Mouse (Mus musculus) WW6 (cell line): ENCODE measurements around the gene Gm13124.
"Not testable (repeated sequence)": the region's sequence is repeated elsewhere in the genome, so short reads cannot be mapped to it uniquely, and the experiment has no call there.

Source experiments
- DNase-seq: peaks from one replicate; pipeline ENCODE4 v3.0.0-alpha.2; 2013; ENCODE audit warnings: low read depth, low spot score

Gm13124 gene

DNA sequence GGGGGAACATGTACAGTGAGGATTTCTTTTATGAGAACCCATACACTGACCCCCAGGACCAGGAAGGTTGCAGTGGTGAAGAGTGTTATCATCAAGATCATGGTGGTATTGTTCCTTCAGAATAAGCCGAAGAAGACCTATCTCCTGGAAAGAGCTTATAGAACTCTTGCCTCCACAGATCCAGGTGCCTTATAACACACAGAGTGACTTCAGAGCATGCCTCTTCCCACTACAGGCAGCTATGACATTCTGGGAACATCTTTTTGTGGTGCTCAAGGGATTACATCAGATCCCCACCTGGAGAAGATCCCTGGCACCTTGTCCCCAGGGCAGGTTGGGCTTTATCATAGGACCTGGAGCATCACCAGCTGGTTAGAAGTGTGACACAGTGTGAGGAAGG lies at the start of gene Gm13124:
Gm13124 (minus strand) TSS at position 101 of the 400 bp plus-strand sequence.
- no peak for DNase-seq

DNA sequence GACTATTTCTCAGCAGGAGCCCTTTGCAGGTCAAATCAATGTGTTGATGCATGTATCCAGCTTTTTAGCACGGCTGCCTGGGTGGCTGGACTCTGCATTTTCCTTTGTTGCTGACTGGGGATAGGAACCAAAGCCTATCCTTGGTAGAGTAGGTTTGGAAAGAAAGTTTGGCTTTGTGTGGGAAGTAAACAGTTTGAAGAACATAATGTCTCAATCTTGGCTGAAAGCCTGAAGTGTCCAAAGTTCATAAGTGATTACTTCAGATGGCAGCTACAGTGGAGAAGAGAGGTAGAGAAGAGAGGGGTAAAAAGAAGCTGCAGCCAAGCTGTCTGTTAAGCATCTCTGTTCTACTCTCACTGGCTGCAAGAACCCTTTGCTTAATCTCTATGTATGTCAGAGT lies 49.7 kb upstream of the Gm13124 start:
- no peak for DNase-seq

DNA sequence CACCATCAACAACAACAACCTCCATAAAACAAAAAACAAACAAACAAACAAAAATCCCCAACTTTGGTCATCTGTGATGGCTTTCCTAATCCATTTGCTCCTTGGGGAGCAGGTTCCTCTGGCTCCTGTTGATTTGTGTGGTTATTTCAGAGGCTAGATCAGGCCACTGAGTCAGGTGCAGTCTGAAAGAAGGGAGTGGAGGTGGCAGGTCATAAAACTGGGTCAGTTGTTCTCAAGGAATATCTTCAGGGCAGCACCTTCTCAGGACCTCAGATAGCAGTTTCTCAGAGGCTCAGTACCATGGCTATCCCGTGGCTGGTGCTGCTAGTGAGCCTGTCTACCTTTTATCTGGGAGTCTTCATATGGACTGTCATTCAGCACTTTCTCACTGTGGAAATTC lies 48.5 kb upstream of the Gm13124 start, which contains the start of gene Aadacl4:
Aadacl4 (plus strand) TSS at position 301 of the 400 bp plus-strand sequence.
- no peak for DNase-seq

DNA sequence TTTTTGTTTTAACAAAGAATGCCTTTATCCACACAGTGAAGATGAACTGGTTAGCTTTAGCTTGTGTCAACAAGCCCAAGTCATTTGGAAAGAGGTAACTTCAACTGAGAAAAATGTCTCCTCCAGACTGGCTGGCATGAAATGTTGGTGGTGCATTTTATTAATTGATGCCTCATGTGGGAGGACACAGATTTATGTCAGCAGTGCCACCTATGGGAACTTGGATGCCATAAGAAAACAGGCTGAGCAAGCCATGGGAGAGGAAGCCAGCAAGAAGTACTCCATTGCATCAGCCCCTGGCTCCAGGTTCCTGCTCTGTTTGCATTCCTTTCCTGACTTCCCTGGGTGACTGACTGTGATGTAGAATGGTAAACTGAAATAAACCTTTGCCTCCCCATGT lies 27.9 kb upstream of the Gm13124 start:
- no peak for DNase-seq

DNA sequence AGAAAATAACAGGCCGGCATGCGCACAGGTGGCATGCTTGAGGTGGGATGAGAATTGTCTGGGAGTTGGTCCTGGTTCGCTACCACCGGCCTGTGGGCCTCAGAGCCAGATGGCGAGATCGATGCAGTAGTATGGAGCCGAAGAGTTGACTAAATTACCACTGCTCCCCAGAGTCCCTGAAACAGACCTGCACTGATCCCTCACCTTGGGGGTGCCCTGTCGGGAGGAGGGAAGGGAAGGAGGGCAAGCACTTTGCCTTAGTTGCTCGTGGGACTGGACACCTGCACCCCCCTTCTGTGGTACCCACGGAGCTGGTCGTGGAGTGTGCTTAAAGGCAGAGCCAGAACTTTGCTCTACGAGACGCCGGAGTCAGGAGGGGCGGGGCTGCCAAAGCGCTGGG lies 21.3 kb upstream of the Gm13124 start:
- DNase-seq, result not testable (repeated sequence)

DNA sequence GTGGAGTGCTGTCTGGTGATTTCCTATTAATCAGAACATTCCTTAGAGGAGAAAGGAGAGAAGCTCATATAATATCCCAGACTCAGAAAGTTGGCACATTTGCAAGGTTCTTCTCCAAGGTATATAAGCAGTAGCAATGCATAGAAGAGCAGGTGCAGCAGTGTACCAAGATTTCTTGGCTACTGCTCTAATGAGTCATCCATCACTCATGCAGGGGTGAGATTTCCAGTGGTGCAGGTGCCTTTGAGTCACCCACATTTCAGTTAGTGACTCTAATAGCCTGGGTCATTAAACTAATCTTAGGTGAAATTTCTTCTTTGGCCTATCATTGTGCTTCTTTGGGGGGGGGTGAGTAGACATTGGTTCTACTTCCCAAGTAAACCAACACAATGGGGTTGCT lies 2.8 kb upstream of the Gm13124 start:
- DNase-seq, result no peak

DNA sequence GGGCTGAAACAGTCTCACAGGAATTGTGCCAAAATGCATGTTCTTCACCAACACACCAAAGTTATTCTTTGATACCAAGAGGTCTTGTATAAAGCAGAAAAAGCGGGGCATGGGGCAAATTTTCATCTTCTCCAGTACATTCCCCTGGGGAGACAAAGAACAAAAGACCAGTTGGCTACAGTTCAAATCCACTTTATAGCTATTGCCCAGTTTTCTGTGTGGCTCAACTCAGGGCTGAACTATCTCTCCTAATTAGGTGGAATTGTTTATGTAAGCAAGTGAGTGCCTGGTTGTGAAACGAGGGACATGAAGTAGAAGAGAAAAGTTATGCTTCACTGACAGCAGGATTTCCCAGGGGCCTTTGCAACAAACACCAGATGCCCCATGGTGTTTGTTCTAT lies 3.7 kb downstream of the Gm13124 start:
- no peak for DNase-seq

DNA sequence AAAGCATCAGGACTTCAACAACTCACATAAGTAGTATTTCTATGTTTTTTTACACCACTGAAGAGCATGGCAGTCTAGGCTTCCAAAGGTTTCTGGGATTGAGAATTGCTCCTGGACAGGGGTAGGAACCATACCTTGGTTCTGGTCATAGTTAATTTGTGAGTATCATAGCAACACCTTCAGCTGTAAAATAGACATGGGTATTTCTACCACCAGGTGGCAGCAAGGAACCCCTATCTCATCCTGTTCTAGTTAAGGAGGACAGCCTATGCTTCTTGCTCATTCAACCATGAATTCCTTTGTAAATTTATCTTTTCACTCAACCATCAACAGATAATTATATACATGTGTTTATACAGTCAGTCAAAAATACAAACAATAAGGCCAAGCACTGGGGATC lies 5.1 kb downstream of the Gm13124 start:
- DNase-seq, result no peak

DNA sequence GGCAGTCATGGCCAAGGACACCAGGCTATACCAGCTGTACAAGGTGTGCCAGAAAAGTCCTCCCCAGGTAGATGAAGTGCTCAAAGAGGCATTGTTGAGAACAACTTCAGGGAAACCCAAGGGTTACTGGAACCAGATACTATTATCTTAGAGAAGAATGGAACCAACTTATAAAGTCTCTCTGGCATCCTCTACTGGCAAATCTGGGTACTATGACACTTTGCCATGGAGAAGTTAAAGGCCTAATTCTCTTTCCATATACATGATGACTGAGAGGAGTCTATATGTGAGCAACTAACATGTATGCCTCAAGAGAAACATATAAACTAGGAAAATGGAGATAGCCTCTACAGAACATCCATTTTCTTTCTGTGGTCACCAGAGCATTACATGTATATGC lies 13.8 kb downstream of the Gm13124 start:
- no peak for DNase-seq

DNA sequence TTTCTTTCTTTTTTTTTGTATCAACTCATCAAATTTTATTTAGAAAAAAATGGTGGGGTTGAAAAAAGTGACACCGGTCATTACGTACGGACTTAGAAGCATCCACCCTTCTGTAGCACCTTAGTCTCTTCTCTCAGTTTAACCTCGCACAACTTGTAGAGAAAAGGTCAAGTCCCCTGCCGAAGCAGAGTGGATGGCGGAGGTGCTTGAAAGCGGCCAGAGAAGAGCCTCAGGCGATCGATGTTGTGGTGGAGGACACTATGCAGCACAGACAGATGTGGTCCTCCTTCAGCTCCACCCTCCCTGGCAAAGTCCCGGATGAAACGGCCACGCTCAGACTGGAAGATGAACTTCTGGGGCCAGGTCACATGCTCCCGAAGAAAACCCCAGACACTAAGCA lies 19.6 kb downstream of the Gm13124 start:
- not testable (repeated sequence) for DNase-seq

DNA sequence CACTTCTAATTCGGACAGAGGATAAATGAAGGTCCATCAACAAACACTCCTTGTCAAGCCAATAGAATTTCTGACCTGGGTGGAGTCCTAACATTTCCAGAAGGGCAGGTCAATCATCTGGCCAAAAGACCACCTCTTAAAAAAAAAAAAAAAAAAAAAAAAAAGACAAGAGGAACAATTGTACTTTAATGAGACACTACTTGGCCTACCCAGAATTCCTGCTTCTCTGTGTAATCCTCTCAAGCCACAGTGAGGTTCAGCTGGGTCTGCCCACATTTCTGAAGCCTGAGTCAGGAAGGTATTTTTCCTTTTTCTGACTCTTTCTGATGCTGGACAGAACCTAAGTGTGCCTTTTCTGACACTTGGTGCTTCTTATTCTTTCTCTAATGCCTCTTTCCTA lies 20.2 kb downstream of the Gm13124 start:
- no peak for DNase-seq

DNA sequence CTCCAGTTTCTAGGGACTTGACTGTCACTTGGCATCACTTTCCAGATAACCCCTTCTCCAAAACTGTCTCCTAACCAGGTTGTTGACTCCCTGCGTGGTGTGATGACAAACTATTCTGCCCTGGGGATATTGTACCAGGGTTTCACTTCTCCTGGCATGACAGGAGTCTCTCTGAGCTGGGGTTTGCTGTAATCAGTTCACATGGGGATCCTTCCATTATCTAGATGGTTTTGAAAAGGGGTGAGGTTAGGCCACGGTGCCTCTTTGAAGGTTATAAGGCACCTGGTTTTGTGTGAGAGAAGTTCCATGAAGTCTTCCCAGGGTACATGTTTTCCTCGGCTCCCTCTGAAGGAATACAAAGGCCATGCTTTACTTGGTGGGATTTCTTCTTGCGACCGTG lies 45.4 kb downstream of the Gm13124 start, which contains the start of gene 9430007A20Rik:
9430007A20Rik (plus strand) TSS at position 301 of the 400 bp plus-strand sequence.
- DNase-seq, result no peak

DNA sequence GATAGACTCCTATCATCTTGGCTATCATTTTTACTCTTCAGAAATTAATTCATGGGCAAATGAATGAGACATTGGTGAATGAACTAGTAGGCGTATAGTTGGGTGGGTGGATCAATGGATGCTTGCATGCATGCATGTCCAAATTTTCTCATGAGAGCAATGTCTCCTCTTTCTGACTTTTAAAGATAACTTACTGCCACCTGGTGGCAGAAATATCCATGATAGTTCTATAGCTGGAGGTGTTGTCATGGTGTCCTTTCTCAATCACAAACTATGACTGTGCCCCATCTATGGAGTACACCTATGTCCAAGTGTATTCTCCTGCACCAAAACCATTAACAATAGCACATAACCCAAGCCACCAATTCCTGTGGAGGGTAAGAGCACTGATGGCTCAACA lies 58.4 kb downstream of the Gm13124 start:
- no peak for DNase-seq
